Mouse (Mus musculus): Measurements from ENCODE around the gene Serpina5. TPM values are rescaled to one million over a fixed set of nuclear protein-coding genes. Genes with fewer than 3 reads are reported as not detected.
A peak's percentile ranks its signal among the peaks of the same experiment; 100 is the strongest.

The Serpina5 gene
- total RNA-seq, 2 experiments from 2014 or later, result not detected

GRCm38 (mm10) chr12:104125021-104125560 lies 24.2 kb downstream of the Serpina5 start:
- no peak for ATAC-seq (replicated peaks; ENCODE audit: poor library complexity)

- no peak for ATAC-seq (replicated peaks; ENCODE audit: poor library complexity)
Measured at GRCm38 (mm10) chr12:104127696-104128095, 26.8 kb downstream of the Serpina5 start, which contains the start of gene Serpina3b. Serpina3b (plus strand) TSS chr12:104127996.

- ATAC-seq (replicated peaks; ENCODE audit: poor library complexity), result peak; percentile 93
Measured at GRCm38 (mm10) chr12:104131041-104131440, 30.1 kb downstream of the Serpina5 start.

GRCm38 (mm10) chr12:104138216-104138615 lies 37.3 kb downstream of the Serpina5 start:
- ATAC-seq (replicated peaks; ENCODE audit: poor library complexity), result no peak

- ATAC-seq (replicated peaks; ENCODE audit: poor library complexity), result no peak
Measured at GRCm38 (mm10) chr12:104140543-104141103, 39.7 kb downstream of the Serpina5 start.

GRCm38 (mm10) chr12:104141506-104141905 lies 40.6 kb downstream of the Serpina5 start:
- ATAC-seq (replicated peaks; ENCODE audit: poor library complexity), result no peak

- peak; percentile 88 for ATAC-seq (replicated peaks; ENCODE audit: poor library complexity)
Measured at GRCm38 (mm10) chr12:104142427-104142826, 41.5 kb downstream of the Serpina5 start.

- no peak for ATAC-seq (replicated peaks; ENCODE audit: poor library complexity)
Measured at GRCm38 (mm10) chr12:104143286-104143685, 42.4 kb downstream of the Serpina5 start.

- ATAC-seq (replicated peaks; ENCODE audit: poor library complexity), result no peak
Measured at GRCm38 (mm10) chr12:104145571-104145970, 44.7 kb downstream of the Serpina5 start.

- ATAC-seq (replicated peaks; ENCODE audit: poor library complexity), result no peak
Measured at GRCm38 (mm10) chr12:104151989-104152388, 51.1 kb downstream of the Serpina5 start.

GRCm38 (mm10) chr12:104153041-104153645 lies 52.2 kb downstream of the Serpina5 start:
- no peak for ATAC-seq (replicated peaks; ENCODE audit: poor library complexity)

- ATAC-seq (replicated peaks; ENCODE audit: poor library complexity), result no peak
Measured at GRCm38 (mm10) chr12:104153656-104154055, 52.7 kb downstream of the Serpina5 start, which contains the start of gene Serpina3c. Serpina3c (minus strand) TSS chr12:104153870.

Other genes starting within 250 kb of the Serpina5 start
- gene Serpina1a, start 237.6 kb upstream of the Serpina5 start, total RNA-seq (2015), result not detected in 2 replicates
- gene Serpina1a, start 237.6 kb upstream of the Serpina5 start, total RNA-seq (2017), result not detected in 2 replicates
- gene Serpina1c, start 196.2 kb upstream of the Serpina5 start, total RNA-seq (2015), result not detected in 2 replicates
- gene Serpina1c, start 196.2 kb upstream of the Serpina5 start, total RNA-seq (2017), result not detected in 2 replicates
- not detected in 2 replicates for gene Serpina1e, start 142.1 kb upstream of the Serpina5 start, total RNA-seq (2015)
- not detected in 2 replicates for gene Serpina1e, start 142.1 kb upstream of the Serpina5 start, total RNA-seq (2017)
- gene Serpina11, start 111.2 kb upstream of the Serpina5 start, total RNA-seq (2015), result 0.22 TPM in 1 of 2 replicates, not detected in the other
- not detected in 2 replicates for gene Serpina11, start 111.2 kb upstream of the Serpina5 start, total RNA-seq (2017)
- not detected in 2 replicates for gene Serpina9, start 87.4 kb upstream of the Serpina5 start, total RNA-seq (2015)
- not detected in 2 replicates for gene Serpina9, start 87.4 kb upstream of the Serpina5 start, total RNA-seq (2017)
- gene Serpina12, start 56.7 kb upstream of the Serpina5 start, total RNA-seq (2015), result 0.24 TPM in 1 of 2 replicates, not detected in the other
- gene Serpina12, start 56.7 kb upstream of the Serpina5 start, total RNA-seq (2017), result 0.30 TPM in 1 of 2 replicates, not detected in the other
- not detected in 2 replicates for gene Serpina3a, start 11.6 kb downstream of the Serpina5 start, total RNA-seq (2015)
- not detected in 2 replicates for gene Serpina3a, start 11.6 kb downstream of the Serpina5 start, total RNA-seq (2017)
- not detected in 2 replicates for gene Serpina3b, start 26.9 kb downstream of the Serpina5 start, total RNA-seq (2015)
- gene Serpina3b, start 26.9 kb downstream of the Serpina5 start, total RNA-seq (2017), result not detected in 2 replicates
- gene Serpina3c, start 52.8 kb downstream of the Serpina5 start, total RNA-seq (2015), result not detected in 2 replicates
- not detected in 2 replicates for gene Serpina3c, start 52.8 kb downstream of the Serpina5 start, total RNA-seq (2017)
- 1.7 and 2.1 TPM in 2 replicates for gene Serpina3f, start 113.4 kb downstream of the Serpina5 start, total RNA-seq (2015)
- 1.2 and 1.4 TPM in 2 replicates for gene Serpina3f, start 113.4 kb downstream of the Serpina5 start, total RNA-seq (2017)
- gene Serpina3g, start 135.1 kb downstream of the Serpina5 start, total RNA-seq (2015), result 14.9 and 26.9 TPM in 2 replicates
- 17.9 and 22.6 TPM in 2 replicates for gene Serpina3g, start 135.1 kb downstream of the Serpina5 start, total RNA-seq (2017)
- gene Serpina3i, start 162.0 kb downstream of the Serpina5 start, total RNA-seq (2015), result not detected in 2 replicates
- gene Serpina3i, start 162.0 kb downstream of the Serpina5 start, total RNA-seq (2017), result not detected in 2 replicates
- gene Serpina3j, start 213.4 kb downstream of the Serpina5 start, total RNA-seq (2015), result not detected in 2 replicates
- not detected in 2 replicates for gene Serpina3j, start 213.4 kb downstream of the Serpina5 start, total RNA-seq (2017)
- not detected in 2 replicates for gene Serpina3k, start 237.4 kb downstream of the Serpina5 start, total RNA-seq (2015)
- gene Serpina3k, start 237.4 kb downstream of the Serpina5 start, total RNA-seq (2017), result not detected in 2 replicates
- not detected in 2 replicates for gene Serpina3m, start 237.4 kb downstream of the Serpina5 start, total RNA-seq (2015)
- gene Serpina3m, start 237.4 kb downstream of the Serpina5 start, total RNA-seq (2017), result not detected in 2 replicates

Data from megakaryocyte progenitor cell, adult 5-6 weeks (primary cell).